Mouse (Mus musculus): ENCODE measurements around the gene Gpr4.
A peak's percentile ranks its signal among the peaks of the same experiment; 100 is the strongest.

Gene Gpr4

DNA sequence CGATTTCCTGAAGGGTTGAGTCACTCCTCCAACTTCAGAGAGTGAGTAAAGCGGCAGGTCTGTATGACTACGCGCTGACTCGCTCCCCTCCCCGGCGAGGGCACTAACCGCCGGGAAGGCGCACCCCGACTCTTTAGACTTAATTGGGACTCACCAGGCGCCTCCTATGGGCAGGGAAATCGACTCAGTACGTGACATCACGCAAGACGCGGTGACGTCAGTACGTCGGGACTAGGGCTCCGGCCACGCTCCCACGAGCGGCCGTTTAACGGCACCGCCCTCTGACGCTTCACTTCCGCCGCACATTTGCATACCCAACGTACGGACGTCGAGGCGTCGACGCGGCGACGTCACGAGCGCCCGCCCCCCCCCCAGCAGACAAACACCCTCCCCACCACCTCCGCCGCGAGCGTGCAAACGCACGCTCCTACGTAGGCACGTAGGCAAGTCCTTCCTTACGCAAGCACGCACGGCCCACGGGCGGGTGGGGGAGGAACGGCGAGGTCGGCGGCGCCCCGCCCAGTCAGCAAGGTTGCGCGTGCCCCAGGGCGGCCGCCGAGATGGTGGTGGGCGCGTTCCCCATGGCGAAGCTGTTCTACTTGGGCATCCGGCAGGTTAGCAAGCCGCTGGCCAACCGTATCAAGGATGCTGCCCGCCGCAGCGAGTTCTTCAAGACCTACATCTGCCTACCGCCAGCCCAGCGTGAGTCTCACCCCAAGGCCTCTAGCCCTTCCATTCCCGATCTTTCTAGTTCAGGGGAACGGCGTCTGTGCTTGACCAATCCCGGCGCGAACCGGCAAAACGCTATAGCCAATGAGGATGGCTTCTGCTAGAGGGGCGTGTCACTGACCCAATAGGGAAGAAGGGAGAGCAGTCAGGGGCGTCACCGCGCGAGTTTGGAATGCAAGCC, 15.8 kb downstream of the Gpr4 start, which contains the start of gene Opa3:
Gene Opa3, plus strand, starts transcription at position 452 of the 910 bp plus-strand sequence.
- DNase-seq (ENCODE audit: low spot score in 2 of 2), result peak; percentile 100

DNA sequence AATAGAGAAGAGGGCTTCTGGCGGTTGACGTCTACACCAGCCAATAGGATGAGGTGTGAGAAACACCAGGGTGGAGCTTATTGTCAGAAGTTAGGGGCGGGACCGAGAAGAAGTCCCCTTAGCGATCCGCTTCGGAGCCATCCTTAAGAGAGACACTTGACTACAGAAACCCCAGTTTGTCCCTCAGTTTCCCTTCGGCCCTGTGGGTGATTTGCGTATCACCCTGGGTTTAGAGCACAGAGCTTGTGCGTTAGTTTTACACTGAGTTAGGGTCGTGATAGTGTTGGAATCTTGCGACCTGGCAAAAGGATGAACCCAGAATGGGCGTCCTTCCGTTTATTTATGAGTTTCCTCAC, 16.4 kb downstream of the Gpr4 start:
- DNase-seq (ENCODE audit: low spot score in 2 of 2), result no peak

DNA sequence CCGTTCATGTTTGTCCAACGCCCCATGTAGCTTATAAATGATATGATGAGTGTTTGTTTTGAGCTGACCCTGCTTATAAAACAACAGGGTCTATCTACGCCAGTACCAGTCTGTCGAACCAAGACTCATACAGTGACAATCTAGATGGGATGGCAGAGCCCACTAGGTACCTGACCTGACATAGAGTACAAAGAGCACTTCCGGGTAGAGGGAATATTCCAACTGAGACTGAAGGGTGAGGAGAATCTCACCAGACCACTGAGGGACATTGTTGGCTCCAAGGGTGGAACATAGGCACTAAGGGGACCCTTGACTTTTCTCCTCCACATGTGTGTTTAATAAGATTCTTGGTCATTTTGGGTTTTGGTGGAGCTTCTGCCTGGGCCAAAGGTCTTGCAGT, 17.1 kb downstream of the Gpr4 start:
- DNase-seq (ENCODE audit: low spot score in 2 of 2), result no peak

- no peak for DNase-seq (ENCODE audit: low spot score in 2 of 2)
Observed at GRCm38 (mm10) chr7:19230041-19230580, 17.8 kb downstream of the Gpr4 start.

DNA sequence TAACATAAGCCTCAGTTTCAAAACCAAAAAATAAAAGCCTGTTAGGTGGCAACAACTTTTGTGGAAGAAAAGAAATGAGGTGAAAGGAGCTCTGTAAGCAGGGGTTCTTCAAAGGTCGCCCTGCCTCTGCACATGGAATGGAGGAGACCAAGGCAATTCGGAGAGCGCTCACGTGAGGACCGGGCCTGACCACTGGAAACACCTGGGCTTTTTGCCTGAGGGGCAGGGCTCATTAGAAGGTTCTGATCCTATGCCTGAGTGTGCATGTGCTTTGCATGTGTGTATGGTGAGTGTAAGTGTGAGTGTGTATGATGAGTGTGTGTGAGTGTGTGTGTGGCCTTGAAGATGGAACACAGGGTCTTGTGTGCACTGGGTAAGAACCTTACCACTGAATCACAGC, 18.6 kb downstream of the Gpr4 start:
- no peak for DNase-seq (ENCODE audit: low spot score in 2 of 2)

GRCm38 (mm10) chr7:19231849-19232248, 19.5 kb downstream of the Gpr4 start:
- no peak for DNase-seq (ENCODE audit: low spot score in 2 of 2)

- DNase-seq (ENCODE audit: low spot score in 2 of 2), result no peak
Observed at GRCm38 (mm10) chr7:19234652-19235051, 22.3 kb downstream of the Gpr4 start.

GRCm38 (mm10) chr7:19235092-19235671, 22.8 kb downstream of the Gpr4 start:
- DNase-seq (ENCODE audit: low spot score in 2 of 2), result no peak

DNA sequence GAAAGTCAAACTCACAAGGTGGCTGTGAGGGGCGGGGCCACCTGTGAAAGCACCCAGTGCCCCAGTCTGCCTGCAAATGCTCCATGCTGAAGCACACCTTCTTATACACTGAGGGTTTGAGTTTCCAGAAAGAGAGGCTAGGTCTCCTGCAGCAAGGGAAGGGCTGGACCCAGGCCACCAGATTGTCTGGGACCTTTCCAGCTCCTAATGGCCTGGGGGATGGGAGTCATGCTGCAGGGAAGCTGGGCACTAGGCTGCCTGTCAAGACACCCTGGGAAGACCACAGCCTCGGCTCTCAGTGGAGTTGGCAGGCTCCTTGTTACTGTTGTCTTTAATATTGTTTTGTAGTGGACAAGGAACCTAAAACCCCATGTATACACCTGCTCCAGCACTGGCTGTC, 24.1 kb downstream of the Gpr4 start:
- DNase-seq (ENCODE audit: low spot score in 2 of 2), result no peak

DNA sequence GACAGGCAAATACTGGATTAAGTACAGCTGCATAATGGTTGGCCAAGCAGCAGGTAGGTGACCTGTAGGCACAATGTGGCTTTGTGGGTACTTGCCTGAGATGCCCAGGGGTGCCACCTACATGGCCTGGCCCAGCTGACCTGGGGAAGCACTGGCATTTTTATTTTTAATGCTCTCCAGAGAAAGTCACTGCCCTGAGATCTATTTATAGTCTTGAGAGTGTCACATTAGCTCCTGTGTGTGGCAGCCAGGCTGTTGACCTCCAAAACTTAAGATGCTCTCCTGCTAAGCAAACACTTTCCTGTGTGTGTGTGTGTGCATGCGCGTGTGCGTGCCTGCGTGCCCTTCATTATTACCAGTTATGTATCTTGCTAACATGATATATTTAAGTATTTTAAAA, 26.0 kb downstream of the Gpr4 start:
- DNase-seq (ENCODE audit: low spot score in 2 of 2), result peak; percentile 64 to 65

GRCm38 (mm10) chr7:19239423-19239822, 27.1 kb downstream of the Gpr4 start:
- peak; percentile 72 to 88 for DNase-seq (ENCODE audit: low spot score in 2 of 2)

- DNase-seq (ENCODE audit: low spot score in 2 of 2), result no peak
Observed at GRCm38 (mm10) chr7:19239986-19240385, 27.6 kb downstream of the Gpr4 start.

DNA sequence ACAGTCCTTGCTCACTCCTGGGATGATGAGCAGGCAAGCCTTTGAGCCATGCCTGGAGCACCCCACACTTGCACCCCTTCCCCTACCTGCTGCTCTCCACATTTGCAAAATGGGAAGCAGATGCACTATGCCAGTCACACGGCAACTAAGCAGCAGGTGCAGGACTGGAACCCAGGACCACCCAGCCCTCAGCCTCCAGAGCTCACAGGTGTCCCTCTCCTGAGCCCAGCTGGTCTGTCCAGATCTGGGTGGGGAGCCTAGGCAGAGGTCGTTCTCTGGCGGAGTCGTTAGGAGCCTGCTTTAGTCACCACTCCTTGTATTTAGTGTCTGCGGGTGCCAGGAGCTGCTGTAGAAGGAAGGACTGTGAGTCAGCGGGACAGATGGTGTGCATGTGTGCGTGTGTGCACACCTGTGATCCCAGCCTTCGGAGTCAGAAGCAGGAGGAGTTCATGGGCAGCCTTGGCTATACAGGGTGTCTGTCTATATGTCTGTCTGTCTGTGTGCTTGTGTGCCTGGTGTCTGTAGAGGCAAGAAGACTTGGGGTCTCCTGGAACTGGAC, 28.6 kb downstream of the Gpr4 start:
- DNase-seq (ENCODE audit: low spot score in 2 of 2), result no peak

DNA sequence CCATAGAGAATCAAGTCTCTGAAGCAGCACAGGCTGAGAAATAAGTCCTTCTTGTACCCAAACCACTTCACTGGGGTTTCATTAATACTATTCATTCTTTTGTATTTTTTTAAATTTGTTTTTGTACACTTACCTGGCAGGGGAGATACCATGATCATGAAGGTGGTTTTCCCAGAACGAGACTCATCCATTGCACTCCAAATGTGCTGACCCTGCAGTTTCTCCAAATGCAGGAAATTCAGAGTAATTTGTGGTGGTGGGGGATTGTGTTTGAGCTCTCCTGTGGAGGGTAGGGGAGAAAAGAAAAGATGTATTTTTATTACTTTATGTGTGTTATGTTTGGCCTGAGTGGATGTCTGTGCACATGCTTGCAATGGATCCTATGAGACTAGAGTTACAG, 29.7 kb downstream of the Gpr4 start:
- DNase-seq (ENCODE audit: low spot score in 2 of 2), result no peak

DNA sequence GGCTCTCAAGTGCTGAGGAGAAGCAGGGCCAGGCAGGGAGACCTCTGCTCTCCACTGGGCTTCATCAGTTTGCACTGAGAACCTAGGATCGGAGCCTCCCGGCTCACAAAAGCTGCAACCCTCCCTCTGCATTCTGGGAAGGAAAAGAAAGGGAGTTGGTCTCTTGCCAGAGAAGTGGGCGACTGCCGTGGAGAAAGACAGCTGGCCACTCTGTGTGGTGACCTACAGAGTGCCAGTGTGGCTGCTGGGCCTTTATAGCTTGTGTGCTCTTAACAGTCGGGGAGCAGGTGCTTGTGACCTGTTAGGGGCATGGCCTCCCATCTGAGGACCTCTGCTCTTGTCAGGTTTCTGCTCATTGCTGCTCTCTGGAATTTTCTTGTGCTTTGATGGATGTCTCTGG, 31.5 kb downstream of the Gpr4 start:
- no peak for DNase-seq (ENCODE audit: low spot score in 2 of 2)

DNA sequence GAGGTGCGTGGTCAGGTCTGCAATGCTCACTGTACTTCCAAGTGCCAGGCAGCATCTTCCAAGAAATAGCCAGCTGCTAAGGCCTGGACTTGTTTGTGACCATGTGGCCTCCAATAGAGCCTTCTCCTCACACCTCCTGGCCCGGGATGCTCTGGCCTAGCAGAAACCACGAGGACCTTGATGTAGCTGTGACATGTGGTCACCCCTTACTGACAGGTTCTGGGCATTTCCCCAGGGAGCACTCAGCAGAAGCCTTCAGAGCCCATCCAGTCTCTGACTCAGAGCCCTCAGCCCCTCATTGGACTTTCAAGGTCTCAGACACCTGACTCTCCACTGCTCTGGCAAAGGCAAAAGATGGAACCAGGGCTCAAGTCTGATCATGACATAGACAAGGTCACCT, 32.7 kb downstream of the Gpr4 start:
- DNase-seq (ENCODE audit: low spot score in 2 of 2), result no peak

DNA sequence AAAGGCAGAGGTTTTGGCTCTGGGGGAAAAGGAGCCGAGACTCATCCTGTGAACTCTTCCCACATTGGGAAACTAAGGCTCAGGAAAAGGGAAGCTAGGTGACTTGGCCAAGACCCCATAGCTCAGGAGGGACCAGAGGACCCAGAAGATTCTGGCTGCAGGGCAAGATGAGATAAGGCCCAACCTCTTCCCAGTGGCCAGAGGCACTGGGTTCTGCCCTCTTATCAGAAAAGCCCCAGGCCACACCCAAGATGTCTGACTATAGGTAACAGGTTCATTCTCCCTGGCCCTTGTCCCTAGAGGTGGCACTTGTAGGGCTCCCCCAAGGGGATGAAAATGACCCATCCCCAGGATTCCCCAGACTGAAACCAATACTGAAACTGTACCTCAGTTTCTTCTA, 34.5 kb downstream of the Gpr4 start:
- no peak for DNase-seq (ENCODE audit: low spot score in 2 of 2)

DNA sequence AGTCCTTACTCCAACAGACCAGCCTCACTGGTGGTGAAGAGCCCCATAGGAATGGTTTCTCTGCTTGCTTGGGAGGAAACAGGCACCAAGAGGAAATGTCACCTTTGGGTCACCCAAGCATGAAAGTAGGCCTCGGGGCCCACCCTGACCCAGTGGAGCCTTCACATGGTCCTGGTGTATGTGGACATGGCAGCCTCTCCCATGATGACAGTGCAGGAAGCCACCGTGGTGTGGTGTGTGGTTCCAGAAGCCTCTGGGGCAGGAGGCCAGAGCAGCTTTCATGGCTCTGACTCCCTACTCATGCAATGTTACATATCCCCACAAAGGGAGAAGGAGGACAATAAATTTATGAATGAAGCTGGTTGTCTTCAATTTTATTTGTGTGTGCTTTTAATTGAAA, 35.2 kb downstream of the Gpr4 start:
- no peak for DNase-seq (ENCODE audit: low spot score in 2 of 2)

GRCm38 (mm10) chr7:19252078-19252477, 39.7 kb downstream of the Gpr4 start:
- no peak for DNase-seq (ENCODE audit: low spot score in 2 of 2)

- DNase-seq (ENCODE audit: low spot score in 2 of 2), result no peak
Observed at GRCm38 (mm10) chr7:19253437-19253836, 41.1 kb downstream of the Gpr4 start.

DNA sequence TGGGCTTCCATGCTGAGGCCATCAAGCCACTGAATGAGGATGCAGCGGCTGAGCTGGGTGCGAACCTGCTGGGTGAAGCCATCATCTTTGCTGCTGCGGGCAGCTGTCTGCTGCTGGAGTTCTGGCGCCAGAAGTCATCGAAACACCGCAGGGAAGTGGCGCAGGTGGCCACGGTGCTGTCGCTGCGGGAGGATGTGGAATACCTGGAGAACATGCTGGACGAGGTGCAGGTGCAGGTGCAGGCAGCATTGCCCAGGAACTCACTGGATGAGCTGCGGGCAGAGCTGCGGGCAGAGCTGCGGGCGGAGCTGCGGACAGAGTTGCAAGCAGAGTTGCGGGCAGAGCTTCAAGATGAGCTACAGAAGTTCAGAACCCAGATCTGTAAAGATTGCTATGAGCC, 43.1 kb downstream of the Gpr4 start:
- DNase-seq (ENCODE audit: low spot score in 2 of 2), result no peak

DNA sequence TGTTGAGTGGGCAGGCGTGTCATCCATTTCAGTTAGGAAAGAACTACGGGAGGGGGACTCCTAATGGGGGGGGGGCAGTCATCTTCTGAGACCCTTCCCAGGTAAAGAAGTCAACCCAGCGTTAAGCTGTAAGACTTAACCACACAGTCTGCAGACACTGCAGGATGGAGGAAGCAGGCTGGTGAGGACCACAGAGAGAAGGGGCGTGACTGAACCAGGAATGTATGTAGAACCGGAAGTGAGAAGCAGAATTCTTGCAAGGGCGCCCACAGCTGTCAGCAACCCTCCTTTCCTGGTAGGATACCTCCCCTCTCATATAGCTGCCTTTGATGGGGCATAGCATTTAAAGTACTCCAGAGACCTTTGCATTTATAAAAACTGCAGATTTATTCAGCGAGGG, 44.2 kb downstream of the Gpr4 start:
- DNase-seq (ENCODE audit: low spot score in 2 of 2), result no peak

Measured in heart, adult 9 months (tissue).